Mouse (Mus musculus) myocyte (in vitro differentiated cells): ENCODE results near the gene Lgalsl. TPM values are rescaled to one million over a fixed set of nuclear protein-coding genes. Genes with fewer than 3 reads are reported as not detected.

Source experiments
- H3K27me3 ChIP-seq: one replicate; pipeline ENCODE4 v1.6.1; 2011; ENCODE audit not compliant: control insufficient read depth, insufficient read depth, insufficient read length
- H3K36me3 ChIP-seq: one replicate; pipeline ENCODE4 v1.6.1; 2011; ENCODE audit not compliant: control insufficient read depth, insufficient read depth
- H3K4me2 ChIP-seq: one replicate; pipeline ENCODE4 v1.6.1; 2011; ENCODE audit warnings: low read depth, control low read depth
- H3K4me3 ChIP-seq: one replicate; pipeline ENCODE4 v1.5.1; 2011; ENCODE audit warnings: mild to moderate bottlenecking, control low read depth, moderate library complexity
- H3K79me2 ChIP-seq: one replicate; pipeline ENCODE4 v1.6.1; 2011; ENCODE audit not compliant: control insufficient read depth, insufficient read depth
- H3ac ChIP-seq: one replicate; pipeline ENCODE4 v1.6.1; 2011; ENCODE audit not compliant: control insufficient read depth, insufficient read length
- CEBPB ChIP-seq: IDR thresholded peaks from 2 replicates; pipeline ENCODE4 v1.6.1; 2011; ENCODE audit warnings: mild to moderate bottlenecking, moderate library complexity; ENCODE audit not compliant: poor library complexity, insufficient read depth, severe bottlenecking
- E2F4 ChIP-seq: IDR thresholded peaks from one replicate; pipeline ENCODE4 v1.6.1; 2011; ENCODE audit warnings: mild to moderate bottlenecking, control low read depth, moderate library complexity; ENCODE audit not compliant: insufficient read depth
- MAX ChIP-seq: IDR thresholded peaks from one replicate; pipeline ENCODE4 v1.6.1; 2011; ENCODE audit warnings: low read depth, mild to moderate bottlenecking, control low read depth
- MYOD1 ChIP-seq, 3 experiments: IDR thresholded peaks; one replicate each; pipeline ENCODE4 v1.6.1; 2011; ENCODE audit warnings: control low read depth in 2 of 3, low read depth in 2 of 3, mild to moderate bottlenecking in 2 of 3, moderate library complexity in 1 of 3; ENCODE audit not compliant: insufficient read length in 2 of 3, control insufficient read depth in 1 of 3
- MYOG ChIP-seq, 3 experiments: IDR thresholded peaks; one replicate each; pipeline ENCODE4 v1.6.1; 2011; ENCODE audit warnings: control low read depth in 2 of 3, low read depth in 2 of 3, mild to moderate bottlenecking in 2 of 3; ENCODE audit not compliant: insufficient read length in 2 of 3, control insufficient read depth in 1 of 3, insufficient read depth in 1 of 3
- POLR2A ChIP-seq: IDR thresholded peaks from one replicate; pipeline ENCODE4 v1.6.1; 2011; ENCODE audit warnings: low read depth, mild to moderate bottlenecking, control low read depth, moderate library complexity; ENCODE audit not compliant: insufficient read length
- POLR2AphosphoS2 ChIP-seq: IDR thresholded peaks from one replicate; pipeline ENCODE4 v1.6.1; 2011; ENCODE audit warnings: low read depth, control low read depth; ENCODE audit not compliant: insufficient read length
- REST ChIP-seq: IDR thresholded peaks from one replicate; pipeline ENCODE4 v1.6.1; 2011; ENCODE audit warnings: mild to moderate bottlenecking, control low read depth, moderate library complexity; ENCODE audit not compliant: insufficient read depth, insufficient read length
- SRF ChIP-seq: IDR thresholded peaks from one replicate; pipeline ENCODE4 v1.6.1; 2011; ENCODE audit warnings: low read depth; ENCODE audit not compliant: control insufficient read depth, insufficient read length
- TCF12 ChIP-seq: IDR thresholded peaks from one replicate; pipeline ENCODE4 v1.6.1; 2011; ENCODE audit warnings: mild to moderate bottlenecking, control low read depth; ENCODE audit not compliant: poor library complexity, insufficient read depth, severe bottlenecking
- TCF3 ChIP-seq: IDR thresholded peaks from one replicate; pipeline ENCODE4 v1.6.1; 2011; ENCODE audit warnings: low read depth, control low read depth; ENCODE audit not compliant: insufficient read length
- USF1 ChIP-seq: IDR thresholded peaks from one replicate; pipeline ENCODE4 v1.6.1; 2011; ENCODE audit warnings: low read depth, mild to moderate bottlenecking, control low read depth, moderate library complexity
- polyA plus RNA-seq: library from polyadenylated mRNA; unstranded; fragments of >200 nt; fragmentation: generic; extraction: Trizol; gene quantifications from one replicate; pipeline ENCODE4 v1.2.1, GENCODE M21; 2012; ENCODE audit warnings: missing spikeins

Gene Lgalsl
- polyA plus RNA-seq, 1 experiment = 0.10 TPM

DNA sequence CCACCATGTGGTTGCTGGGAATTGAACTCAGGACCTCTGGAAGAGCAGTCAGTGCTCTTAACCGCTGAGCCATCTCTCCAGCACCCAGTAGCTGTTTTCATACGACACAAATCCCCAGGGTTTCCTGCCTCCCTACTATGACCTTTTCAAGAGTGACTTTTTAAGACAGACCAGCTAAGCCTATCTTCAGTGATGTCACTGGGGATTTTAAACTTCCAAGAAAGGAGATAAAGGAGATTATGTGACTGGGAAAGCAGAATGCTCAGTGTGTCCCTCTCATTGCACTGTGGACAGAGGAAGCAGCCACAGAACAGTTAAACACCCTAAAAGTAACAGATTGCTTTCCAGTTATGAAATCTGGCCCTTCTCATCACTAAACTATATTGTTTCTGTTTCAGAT lies 41.6 kb upstream of the Lgalsl start:
- TF ChIP-seq POLR2A (no peak), MYOG (IDR thresholded peaks at IDR 0.05; ENCODE audit: control insufficient read depth in 1 of 3, insufficient read depth in 1 of 3, insufficient read length in 2 of 3, low read depth in 2 of 3) (no peak), USF1 (no peak), TCF3 (no peak), TCF12 (no peak), SRF (no peak), E2F4 (no peak), CEBPB (no peak), MAX (no peak), REST (no peak), MYOD1 (IDR thresholded peaks at IDR 0.05; ENCODE audit: control insufficient read depth in 1 of 3, insufficient read length in 2 of 3, low read depth in 2 of 3) (no peak), POLR2AphosphoS2 (no peak)
- Histone ChIP-seq H3K4me3 (no peak overlapping the region), H3K27me3 (no peaks in the 10 kb centered on the region), H3K4me2 (peak overlapping the region; percentile 44), H3ac (no peak overlapping the region), H3K79me2 (no peaks in the 10 kb centered on the region), H3K36me3 (no peaks in the 10 kb centered on the region)

DNA sequence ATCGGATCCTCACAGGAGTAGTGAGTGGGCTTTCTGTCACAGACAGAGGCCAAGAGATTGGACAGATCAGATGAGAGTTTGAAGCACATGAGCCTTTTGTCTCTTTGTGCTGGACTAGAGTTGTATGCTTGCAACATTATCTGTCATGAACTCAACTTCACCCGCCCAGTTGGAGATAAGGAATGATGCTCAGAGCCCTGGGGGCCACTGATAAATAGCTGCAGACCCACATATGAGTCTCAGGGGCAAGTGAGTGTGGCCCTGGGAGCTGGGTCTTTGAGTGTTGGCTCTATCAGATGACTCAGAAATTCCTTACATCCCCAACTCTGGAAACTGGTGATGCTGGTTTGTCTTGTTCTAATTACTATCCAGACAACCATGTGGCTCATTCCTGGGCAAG lies 39.1 kb upstream of the Lgalsl start:
- TF ChIP-seq POLR2A = no peak
- no peak for TF ChIP-seq TCF3
- no peak for TF ChIP-seq MYOD1 (IDR thresholded peaks at IDR 0.05; ENCODE audit: control insufficient read depth in 1 of 3, insufficient read length in 2 of 3, low read depth in 2 of 3)
- TF ChIP-seq USF1 = no peak
- no peak for TF ChIP-seq TCF12
- no peak for TF ChIP-seq SRF
- TF ChIP-seq POLR2AphosphoS2 = no peak
- TF ChIP-seq REST = no peak
- no peak for TF ChIP-seq CEBPB
- TF ChIP-seq MAX = no peak
- no peak for TF ChIP-seq MYOG (IDR thresholded peaks at IDR 0.05; ENCODE audit: control insufficient read depth in 1 of 3, insufficient read depth in 1 of 3, insufficient read length in 2 of 3, low read depth in 2 of 3)
- H3K4me2 ChIP-seq = no peak overlapping the region
- H3K27me3 ChIP-seq = no peaks in the 10 kb centered on the region
- no peak overlapping the region for H3ac ChIP-seq
- H3K4me3 ChIP-seq = no peak overlapping the region
- no peaks in the 10 kb centered on the region for H3K79me2 ChIP-seq
- H3K36me3 ChIP-seq = no peaks in the 10 kb centered on the region

DNA sequence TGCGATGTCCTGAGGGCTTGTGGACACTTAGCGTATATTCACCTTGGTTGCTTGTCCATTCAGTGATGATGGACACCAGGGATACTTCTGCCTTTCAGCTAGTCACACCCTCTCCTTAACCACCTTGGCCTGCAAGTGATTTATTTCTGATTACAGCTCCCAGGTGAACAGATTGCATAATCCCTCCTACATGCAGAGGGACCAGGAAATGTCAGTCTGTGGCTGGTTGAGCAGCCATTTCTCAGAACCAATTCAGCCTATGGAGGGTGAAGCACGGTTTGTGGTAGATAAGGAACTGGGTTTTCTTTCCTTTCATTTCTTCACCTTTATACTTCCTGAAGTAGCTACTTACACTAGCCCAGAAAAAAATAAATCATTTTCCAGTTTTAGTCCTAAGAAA lies 34.6 kb upstream of the Lgalsl start:
- Histone ChIP-seq H3K4me3 (no peak overlapping the region), H3K4me2 (no peak overlapping the region), H3K27me3 (no peaks in the 10 kb centered on the region), H3K36me3 (no peaks in the 10 kb centered on the region), H3K79me2 (no peaks in the 10 kb centered on the region), H3ac (no peak overlapping the region)
- TF ChIP-seq TCF3 = no peak
- TF ChIP-seq REST = no peak
- TF ChIP-seq CEBPB = no peak
- no peak for TF ChIP-seq TCF12
- TF ChIP-seq POLR2A = no peak
- no peak for TF ChIP-seq MAX
- TF ChIP-seq E2F4 = no peak
- no peak for TF ChIP-seq POLR2AphosphoS2

DNA sequence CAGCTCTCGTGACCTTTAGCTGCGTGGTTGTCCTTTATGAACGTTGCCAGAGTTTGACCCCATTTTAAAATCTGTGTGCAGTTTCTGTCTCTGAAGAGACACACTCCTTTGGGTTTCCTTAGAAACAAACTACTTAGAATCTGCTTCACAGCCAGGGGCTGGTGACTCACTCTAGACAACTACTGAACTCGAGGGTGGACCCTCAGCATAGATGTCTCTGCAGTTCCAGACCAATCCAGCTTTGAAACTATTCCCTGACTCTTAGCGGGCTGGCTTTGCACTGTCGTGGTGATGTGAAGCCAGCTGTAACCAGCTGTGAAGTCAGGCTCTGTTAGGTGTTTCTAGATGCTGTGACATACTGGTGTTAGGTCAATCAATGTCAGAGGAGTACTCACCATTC lies 33.8 kb upstream of the Lgalsl start:
- no peak overlapping the region for H3K4me3 ChIP-seq
- H3K27me3 ChIP-seq = no peaks in the 10 kb centered on the region
- no peak overlapping the region for H3K4me2 ChIP-seq
- no peak for TF ChIP-seq CEBPB
- no peak for TF ChIP-seq TCF3
- no peak for TF ChIP-seq SRF
- TF ChIP-seq POLR2A = no peak
- TF ChIP-seq MYOD1 (IDR thresholded peaks at IDR 0.05; ENCODE audit: control insufficient read depth in 1 of 3, insufficient read length in 2 of 3, low read depth in 2 of 3) = no peak
- no peak for TF ChIP-seq E2F4
- TF ChIP-seq USF1 = no peak
- TF ChIP-seq MYOG (IDR thresholded peaks at IDR 0.05; ENCODE audit: control insufficient read depth in 1 of 3, insufficient read depth in 1 of 3, insufficient read length in 2 of 3, low read depth in 2 of 3) = no peak
- TF ChIP-seq TCF12 = no peak
- no peak for TF ChIP-seq REST
- TF ChIP-seq MAX = no peak
- no peaks in the 10 kb centered on the region for H3K36me3 ChIP-seq
- no peak overlapping the region for H3ac ChIP-seq
- H3K79me2 ChIP-seq = no peaks in the 10 kb centered on the region

DNA sequence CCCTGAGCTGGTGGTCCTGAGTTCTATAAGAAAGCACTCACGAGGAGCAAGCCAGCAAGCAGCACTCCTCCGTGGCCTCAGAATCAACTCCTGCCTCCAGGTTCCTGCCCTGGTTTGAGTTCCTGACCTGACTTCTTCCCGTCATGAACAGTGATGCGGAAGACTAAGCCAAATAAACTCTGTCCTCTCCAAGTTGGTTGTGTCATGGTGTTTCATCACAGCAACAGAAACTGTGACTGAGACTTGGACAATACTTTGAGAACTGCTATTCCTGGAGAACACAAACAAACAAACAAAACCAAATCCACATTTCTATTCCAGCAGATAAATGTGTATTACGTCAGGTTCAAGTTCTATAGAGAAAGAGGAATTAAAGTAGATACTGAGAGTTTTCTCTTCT lies 31.2 kb upstream of the Lgalsl start:
- Histone ChIP-seq H3K4me2 (no peak overlapping the region), H3ac (no peak overlapping the region), H3K4me3 (no peak overlapping the region), H3K27me3 (no peaks in the 10 kb centered on the region), H3K79me2 (no peaks in the 10 kb centered on the region), H3K36me3 (no peaks in the 10 kb centered on the region)
- TF ChIP-seq MYOG (IDR thresholded peaks at IDR 0.05; ENCODE audit: control insufficient read depth in 1 of 3, insufficient read depth in 1 of 3, insufficient read length in 2 of 3, low read depth in 2 of 3) (no peak), MYOD1 (IDR thresholded peaks at IDR 0.05; ENCODE audit: control insufficient read depth in 1 of 3, insufficient read length in 2 of 3, low read depth in 2 of 3) (no peak), USF1 (no peak), TCF12 (no peak), E2F4 (no peak), SRF (no peak), POLR2A (no peak), MAX (no peak), REST (no peak), POLR2AphosphoS2 (no peak), CEBPB (no peak), TCF3 (no peak)
